In the genomic region with DNA sequence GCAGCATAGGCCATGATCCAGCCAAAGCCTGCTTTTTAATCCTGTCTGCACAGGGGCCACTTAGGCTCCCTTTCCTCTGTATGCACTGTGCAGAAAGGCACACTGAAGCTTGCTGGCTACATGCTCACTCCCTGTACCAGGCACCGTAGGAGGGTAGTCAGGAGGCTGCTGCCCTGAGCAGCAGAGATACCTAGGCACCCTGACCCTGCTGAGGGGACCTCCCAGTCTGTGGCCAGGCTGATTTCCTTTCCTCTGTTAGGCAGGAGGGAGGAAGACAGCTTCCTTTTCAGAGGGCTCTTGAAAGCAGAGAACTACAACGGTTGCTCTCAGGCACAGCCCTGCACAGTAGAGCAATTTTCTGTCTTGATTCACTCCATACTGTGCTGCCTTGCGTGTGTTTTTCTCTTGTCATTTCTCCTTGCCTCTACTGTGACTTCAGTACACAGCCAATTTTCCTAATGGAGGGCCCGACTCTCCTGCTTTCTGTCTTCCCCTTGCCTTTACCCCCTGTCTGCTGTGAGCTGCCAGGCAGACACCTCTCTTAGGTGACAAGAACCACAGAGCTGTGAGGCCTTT, we compare ENCODE assay signal across 9 mouse cellular contexts. TPM values are rescaled to one million over a fixed set of nuclear protein-coding genes. Genes with fewer than 3 reads are reported as not detected.
DNase-seq lines count a peak whose midpoint lies in the region; ATAC-seq and TF ChIP-seq lines count a peak whose summit lies in the region.
"Had no signal": no experiment of that assay in that cellular context is flagged by ENCODE, and none has a peak within 500 bp of the region (broad histone marks: within the 10 kb centered on the region; RNA-seq: fewer than 3 reads in every experiment).

No protein-coding gene starts in this region.

- no peak for TF ChIP-seq CTCF in bone marrow, adult 2 months (IDR thresholded peaks at IDR 0.05; ENCODE audit: control insufficient read depth, insufficient read depth, low read length)
- TF ChIP-seq CTCF in thymus, adult 2 months (IDR thresholded peaks at IDR 0.05; ENCODE audit: borderline replicate concordance, control insufficient read depth, extremely low read depth, insufficient read depth, low read length, poor library complexity): no peak

- H3K4me1 ChIP-seq in kidney, embryonic 15.5 days: 0 out of 2 replicates have a peak, but pooled peaks cover 7% of the 10 kb centered on the region
- H3K4me1 ChIP-seq in bone marrow, adult 2 months (ENCODE audit: control insufficient read depth, insufficient read depth, low read length): no peaks in the 10 kb centered on the region
- peaks cover 3% of the 10 kb centered on the region; the same call in 1 of the 2 replicates for H3K4me1 ChIP-seq in hindbrain, embryonic 16.5 days (ENCODE audit: control insufficient read depth, insufficient read depth, low read depth, low read length)
- H3K4me1 ChIP-seq in thymus, adult 2 months (replicated peaks; ENCODE audit: control insufficient read depth, insufficient read depth, low read length): peaks cover 44% of the 10 kb centered on the region
- H3K4me1 ChIP-seq in forebrain, embryonic 14.5 days (ENCODE audit: control insufficient read depth, insufficient read depth, low read length): no peaks in the 10 kb centered on the region

- no peak for TF ChIP-seq POLR2A in bone marrow, adult 2 months (IDR thresholded peaks at IDR 0.05; ENCODE audit: borderline replicate concordance, control insufficient read depth, low read depth, low read length)
- TF ChIP-seq POLR2A in thymus, adult 2 months (IDR thresholded peaks at IDR 0.05; ENCODE audit: control insufficient read depth, extremely low read depth, insufficient read depth, low read length, poor library complexity): no peak

- no peak for DNase-seq in kidney, postnatal 14 days
- peak; percentile 56 for DNase-seq in thymus, adult 2 months
- DNase-seq in forebrain, embryonic 14.5 days (ENCODE audit: low spot score): no peak
- no peak for DNase-seq in adrenal gland, postnatal 36 days

- peak; percentile 35; the same call in 1 of the 2 replicates for ATAC-seq in kidney, embryonic 15.5 days (replicated peaks; ENCODE audit: low FRiP score)
- 0 out of 2 replicates have a peak, but pooled peaks have one; percentile 32 for ATAC-seq in hindbrain, embryonic 16.5 days
- ATAC-seq in forebrain, embryonic 14.5 days: no peak

- peak overlapping the region; percentile 38 for H3K4me2 ChIP-seq in kidney, embryonic 15.5 days
- no peak overlapping the region for H3K4me2 ChIP-seq in hindbrain, embryonic 16.5 days (ENCODE audit: low read length)
- H3K4me2 ChIP-seq in forebrain, embryonic 14.5 days (ENCODE audit: low read length): no peak overlapping the region

- peak overlapping the region; percentile 45 for H3K9ac ChIP-seq in kidney, embryonic 15.5 days
- no peak overlapping the region for H3K9ac ChIP-seq in hindbrain, embryonic 16.5 days (ENCODE audit: low read depth, low read length)
- H3K9ac ChIP-seq in forebrain, embryonic 14.5 days (ENCODE audit: low read length): no peak overlapping the region

- H3K4me3 ChIP-seq in kidney, embryonic 15.5 days (replicated peaks): peak overlapping the region; percentile 55
- no peak overlapping the region for H3K4me3 ChIP-seq in bone marrow, adult 2 months (replicated peaks; ENCODE audit: control insufficient read depth, low read depth, low read length)
- H3K4me3 ChIP-seq in hindbrain, embryonic 16.5 days (ENCODE audit: low read length): no peak overlapping the region
- peak overlapping the region; percentile 51 for H3K4me3 ChIP-seq in thymus, adult 2 months (ENCODE audit: control insufficient read depth, insufficient read depth, low read length)
- H3K4me3 ChIP-seq in forebrain, embryonic 14.5 days (ENCODE audit: low read depth, low read length): no peak overlapping the region

- H3K27me3 ChIP-seq in kidney, embryonic 15.5 days: peaks cover 91% of the 10 kb centered on the region
- peaks cover 49% of the 10 kb centered on the region for H3K27me3 ChIP-seq in hindbrain, embryonic 16.5 days (replicated peaks; ENCODE audit: control insufficient read depth, insufficient read depth, low read length)
- H3K27me3 ChIP-seq in thymus, adult 2 months (ENCODE audit: control insufficient read depth, insufficient read depth, low read length): no peaks in the 10 kb centered on the region
- peaks cover 66% of the 10 kb centered on the region for H3K27me3 ChIP-seq in forebrain, embryonic 14.5 days (replicated peaks; ENCODE audit: control insufficient read depth, insufficient read depth, low read length)

- peak overlapping the region; percentile 49; the same call in 1 of the 2 replicates for H3K27ac ChIP-seq in kidney, embryonic 15.5 days
- 0 out of 2 replicates have a peak overlapping the region, but pooled peaks have one; percentile 11 for H3K27ac ChIP-seq in bone marrow, adult 2 months (ENCODE audit: control insufficient read depth, insufficient read depth, low read depth, low read length, poor library complexity)
- no peak overlapping the region for H3K27ac ChIP-seq in hindbrain, embryonic 16.5 days (ENCODE audit: low read depth, low read length)
- peak overlapping the region; percentile 89 for H3K27ac ChIP-seq in thymus, adult 2 months (ENCODE audit: control insufficient read depth, insufficient read depth, low read length)
- H3K27ac ChIP-seq in forebrain, embryonic 14.5 days (ENCODE audit: low read depth, low read length): no peak overlapping the region
- H3K27ac ChIP-seq: macrophage had no signal

- WGBS in kidney, embryonic 15.5 days: 34% methylated on average over 4 of the region's 4 CpGs
- WGBS in bone marrow, adult 2 months: 8% methylated on average over 4 of the region's 4 CpGs
- WGBS in hindbrain, embryonic 16.5 days: 37% methylated on average over 4 of the region's 4 CpGs
- 5% methylated on average over 4 of the region's 4 CpGs for WGBS in thymus, adult 2 months
- 15% methylated on average over 4 of the region's 4 CpGs for WGBS in forebrain, embryonic 14.5 days

- H3K9me3 ChIP-seq in kidney, embryonic 15.5 days (replicated peaks): no peaks in the 10 kb centered on the region
- H3K9me3 ChIP-seq in hindbrain, embryonic 16.5 days (ENCODE audit: control insufficient read depth, low read length): no peaks in the 10 kb centered on the region
- no peaks in the 10 kb centered on the region for H3K9me3 ChIP-seq in forebrain, embryonic 14.5 days (replicated peaks; ENCODE audit: control insufficient read depth, low read length)

- H3K36me3 ChIP-seq in kidney, embryonic 15.5 days: no peaks in the 10 kb centered on the region
- no peaks in the 10 kb centered on the region for H3K36me3 ChIP-seq in hindbrain, embryonic 16.5 days (ENCODE audit: control insufficient read depth, insufficient read depth, low read length)
- H3K36me3 ChIP-seq in thymus, adult 2 months (ENCODE audit: control insufficient read depth, insufficient read depth, low read length): peaks cover 54% of the 10 kb centered on the region
- no peaks in the 10 kb centered on the region for H3K36me3 ChIP-seq in forebrain, embryonic 14.5 days (ENCODE audit: control insufficient read depth, insufficient read depth, low read length)

RNA-seq across cellular contexts. Expression of a gene that starts 9.8 kb away (rescaled TPM):
- 2.8 and 3.0 TPM in 2 replicates for polyA plus RNA-seq in kidney, embryonic 15.5 days (2015; fragmentation: Nextera tagmentation; extraction: Ambion mirVana)
- polyA plus RNA-seq in bone marrow, adult 2 months (2011; ENCODE audit: insufficient read depth, insufficient read length, low replicate concordance, missing spikeins): not detected in 2 replicates
- 0.28 and 0.47 TPM in 2 replicates for polyA plus RNA-seq in hindbrain, embryonic 16.5 days (2015; fragmentation: Nextera tagmentation; extraction: Ambion mirVana)
- polyA plus RNA-seq in thymus, adult 2 months (2012; rRNA removed): not detected in 2 replicates
- polyA plus RNA-seq in forebrain, embryonic 14.5 days (2014; fragmentation: Nextera tagmentation; extraction: Ambion mirVana): 0.19 TPM in 1 of 2 replicates, not detected in the other
- under 1 TPM; 0.26 to 0.76 TPM for total RNA-seq in adrenal gland, postnatal 36 days (2021)
- polyA plus RNA-seq: intestine, embryonic 14.5 days; macrophage had no signal

RNA-seq across cellular contexts. Expression of a gene that starts 18.1 kb away (rescaled TPM):
- 4.9 and 6.2 TPM in 2 replicates for polyA plus RNA-seq in kidney, embryonic 15.5 days (2015; fragmentation: Nextera tagmentation; extraction: Ambion mirVana)
- polyA plus RNA-seq in bone marrow, adult 2 months (2011; ENCODE audit: insufficient read depth, insufficient read length, low replicate concordance, missing spikeins): not detected in 2 replicates
- polyA plus RNA-seq in hindbrain, embryonic 16.5 days (2015; fragmentation: Nextera tagmentation; extraction: Ambion mirVana): 0.35 and 1.1 TPM in 2 replicates
- polyA plus RNA-seq in thymus, adult 2 months (2012; rRNA removed): not detected in 2 replicates
- 0.24 TPM in 1 of 2 replicates, not detected in the other for polyA plus RNA-seq in forebrain, embryonic 14.5 days (2014; fragmentation: Nextera tagmentation; extraction: Ambion mirVana)
- not detected for total RNA-seq in adrenal gland, postnatal 36 days (2021)
- polyA plus RNA-seq: intestine, embryonic 14.5 days; macrophage had no signal

RNA-seq across cellular contexts. Expression of a gene that starts 18.6 kb away (rescaled TPM):
- 98.5 and 108 TPM in 2 replicates for polyA plus RNA-seq in kidney, embryonic 15.5 days (2015; fragmentation: Nextera tagmentation; extraction: Ambion mirVana)
- polyA plus RNA-seq in bone marrow, adult 2 months (2011; ENCODE audit: insufficient read depth, insufficient read length, low replicate concordance, missing spikeins): 1.7 and 6.1 TPM in 2 replicates
- 27.2 and 33.8 TPM in 2 replicates for polyA plus RNA-seq in hindbrain, embryonic 16.5 days (2015; fragmentation: Nextera tagmentation; extraction: Ambion mirVana)
- polyA plus RNA-seq in thymus, adult 2 months (2012; rRNA removed): 87.2 and 126 TPM in 2 replicates
- polyA plus RNA-seq in forebrain, embryonic 14.5 days (2014; fragmentation: Nextera tagmentation; extraction: Ambion mirVana): 1.4 and 2.2 TPM in 2 replicates
- 10 to 100 TPM; 12.8 to 13.5 TPM for total RNA-seq in adrenal gland, postnatal 36 days (2021)
- polyA plus RNA-seq: macrophage had no signal

Comparison
In these comparisons a context has a peak if more than half of its experiments do, and no peak if none do; other contexts are left out.
1. H3K27ac ChIP-seq: peak in kidney, embryonic 15.5 days (single experiment), bone marrow, adult 2 months (single experiment) and thymus, adult 2 months (single experiment); none in hindbrain, embryonic 16.5 days (single experiment) and forebrain, embryonic 14.5 days (single experiment).
2. H3K4me3 ChIP-seq: peak in kidney, embryonic 15.5 days (single experiment) and thymus, adult 2 months (single experiment); none in bone marrow, adult 2 months (single experiment), hindbrain, embryonic 16.5 days (single experiment) and forebrain, embryonic 14.5 days (single experiment).